Mouse (Mus musculus) midbrain, embryonic 10.5 days (tissue): ENCODE measurements around the gene Gpr18. TPM values are rescaled to one million over a fixed set of nuclear protein-coding genes. Genes with fewer than 3 reads are reported as not detected.
A peak's percentile ranks its signal among the peaks of the same experiment; 100 is the strongest.

Source experiments
- DNase-seq: peaks from one replicate; pipeline ENCODE4 v3.0.0-alpha.2; 2017; ENCODE audit warnings: low spot score
- H3K27ac ChIP-seq: fragments of 300-500 bp; sonication (generic); replicated peaks from 2 replicates; pipeline ENCODE4 v1.5.1; 2016; ENCODE audit warnings: mild to moderate bottlenecking
- H3K27me3 ChIP-seq: fragments of 300-500 bp; sonication (generic); 2 replicates; pipeline ENCODE4 v1.6.1; 2016; ENCODE audit warnings: low read depth, mild to moderate bottlenecking; ENCODE audit not compliant: poor library complexity, severe bottlenecking
- H3K36me3 ChIP-seq: fragments of 300-500 bp; sonication (generic); 2 replicates; pipeline ENCODE4 v1.6.1; 2016; ENCODE audit warnings: mild to moderate bottlenecking, moderate library complexity
- H3K4me1 ChIP-seq: fragments of 300-500 bp; sonication (generic); 2 replicates; pipeline ENCODE4 v1.6.1; 2016
- H3K4me3 ChIP-seq: fragments of 300-500 bp; sonication (generic); 2 replicates; pipeline ENCODE4 v1.5.1; 2016; ENCODE audit warnings: mild to moderate bottlenecking, moderate library complexity
- H3K9me3 ChIP-seq: fragments of 300-500 bp; sonication (generic); replicated peaks from 2 replicates; pipeline ENCODE4 v1.6.1; 2016; ENCODE audit warnings: mild to moderate bottlenecking
- WGBS: fragments of 180-500 bp; shearing (Covaris S2); methylation state at CpG from one replicate; pipeline ENCODE4 v1.1.7; 2016; 5-methylcytosine and 5-hydroxymethylcytosine counted together
- polyA plus RNA-seq: library from polyadenylated mRNA; unstranded; fragments of >200 nt; fragmentation: Nextera tagmentation; extraction: Ambion mirVana; gene quantifications from 2 replicates; pipeline ENCODE4 v1.2.1, GENCODE M21; 2016

Gene Gpr18
- polyA plus RNA-seq, 1 experiment from 2014 or later, result 0.07 TPM

DNA sequence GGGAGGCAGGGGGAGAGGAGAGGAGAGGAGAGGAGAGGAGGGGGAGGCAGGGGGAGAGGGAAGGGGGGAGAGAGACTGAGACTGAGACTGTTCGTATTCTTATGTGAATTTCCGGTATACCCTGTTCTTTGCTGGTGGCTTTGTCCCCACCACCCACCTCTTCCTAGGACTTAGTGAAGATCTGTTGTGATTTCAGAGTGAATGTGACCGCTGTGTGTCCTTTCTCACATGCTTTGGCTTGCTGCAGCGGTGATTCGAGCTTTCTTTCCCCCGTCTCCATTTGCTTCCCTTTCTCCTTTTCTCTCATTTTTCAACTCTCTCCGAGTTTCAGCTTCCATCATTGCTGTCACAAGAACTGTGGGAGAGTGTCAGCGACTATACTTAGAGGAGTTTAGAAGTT, 31.1 kb upstream of the Gpr18 start:
- no peaks in the 10 kb centered on the region for H3K36me3 ChIP-seq
- peaks cover 10% of the 10 kb centered on the region; the same call in 1 of the 2 replicates for H3K9me3 ChIP-seq
- no peak for DNase-seq
- H3K27ac ChIP-seq, result no peak overlapping the region
- WGBS, result 86% methylated on average over 8 of the region's 8 CpGs
- H3K4me1 ChIP-seq, result no peaks in the 10 kb centered on the region
- H3K4me3 ChIP-seq, result no peak overlapping the region
- H3K27me3 ChIP-seq, result no peaks in the 10 kb centered on the region

GRCm38 (mm10) chr14:121946131-121946530, 30.6 kb upstream of the Gpr18 start:
- Histone ChIP-seq H3K4me3 (no peak overlapping the region), H3K27me3 (no peaks in the 10 kb centered on the region), H3K9me3 (peaks cover 10% of the 10 kb centered on the region; the same call in 1 of the 2 replicates), H3K36me3 (no peaks in the 10 kb centered on the region), H3K27ac (no peak overlapping the region), H3K4me1 (no peaks in the 10 kb centered on the region)
- WGBS, result 83% methylated on average over 5 of the region's 5 CpGs
- DNase-seq, result no peak

GRCm38 (mm10) chr14:121939582-121939981, 24.0 kb upstream of the Gpr18 start:
- H3K4me1 ChIP-seq, result no peaks in the 10 kb centered on the region
- H3K36me3 ChIP-seq, result peaks cover 18% of the 10 kb centered on the region
- H3K4me3 ChIP-seq, result no peak overlapping the region
- H3K27ac ChIP-seq, result no peak overlapping the region
- peaks cover 15% of the 10 kb centered on the region; the same call in 1 of the 2 replicates for H3K9me3 ChIP-seq
- no peak for DNase-seq
- WGBS, result 96% methylated on average over 3 of the region's 3 CpGs
- no peaks in the 10 kb centered on the region for H3K27me3 ChIP-seq

DNA sequence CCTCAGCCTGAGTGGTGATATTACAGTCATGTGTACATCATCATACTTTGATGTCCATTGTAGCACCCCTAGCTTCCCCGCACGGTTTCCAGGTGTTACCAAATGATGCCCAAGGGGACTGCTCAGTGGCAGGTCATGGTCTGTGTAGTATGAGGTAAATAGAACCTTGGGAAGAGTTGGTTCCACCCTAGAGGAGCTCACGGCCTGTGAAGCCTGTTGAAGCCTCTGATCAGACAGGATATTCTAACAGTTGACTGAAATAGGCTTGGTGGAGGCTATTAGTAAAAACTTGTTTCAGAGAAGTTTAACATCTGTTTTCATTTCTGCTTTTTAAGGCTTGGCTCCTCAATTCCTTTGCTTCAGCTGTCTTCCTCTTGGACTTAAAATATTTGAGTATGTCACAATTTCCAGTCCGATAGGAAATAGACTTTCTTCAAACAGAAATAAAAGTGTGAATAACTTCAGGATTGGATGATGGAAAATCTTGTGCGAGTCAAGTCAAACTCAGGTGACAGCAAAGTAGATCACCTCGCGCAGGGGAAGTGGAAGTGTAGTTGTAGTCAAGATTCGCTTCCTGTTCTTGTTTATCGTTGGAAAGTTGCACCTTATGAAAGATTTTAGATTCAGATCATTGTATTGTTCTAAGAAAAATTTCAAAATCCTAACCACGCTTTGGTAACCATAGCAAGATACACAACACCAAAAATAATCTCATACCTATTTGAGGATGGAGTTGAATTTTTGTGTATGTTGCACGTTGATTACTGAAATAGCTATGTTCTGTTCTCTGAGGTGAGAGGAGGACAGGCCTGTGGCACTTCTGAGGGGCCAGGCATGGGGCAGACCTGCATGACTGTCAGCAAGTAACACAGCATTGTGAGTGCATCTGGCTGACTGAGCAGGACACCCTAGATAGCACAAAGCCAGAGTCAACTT, 22.9 kb upstream of the Gpr18 start:
- Histone ChIP-seq H3K27ac (no peak overlapping the region), H3K4me1 (no peaks in the 10 kb centered on the region), H3K4me3 (no peak overlapping the region), H3K27me3 (no peaks in the 10 kb centered on the region), H3K36me3 (peaks cover 28% of the 10 kb centered on the region), H3K9me3 (peaks cover 7% of the 10 kb centered on the region; the same call in 1 of the 2 replicates)
- WGBS, result 96% methylated on average over 11 of the region's 11 CpGs
- DNase-seq, result no peak

- DNase-seq, result no peak
- Histone ChIP-seq H3K9me3 (peaks cover 7% of the 10 kb centered on the region; the same call in 1 of the 2 replicates), H3K4me3 (no peak overlapping the region), H3K27me3 (no peaks in the 10 kb centered on the region), H3K36me3 (peaks cover 30% of the 10 kb centered on the region), H3K27ac (no peak overlapping the region), H3K4me1 (no peaks in the 10 kb centered on the region)
- 89% methylated on average over 11 of the region's 11 CpGs for WGBS
Measured at GRCm38 (mm10) chr14:121937601-121938255, 22.1 kb upstream of the Gpr18 start.

DNA sequence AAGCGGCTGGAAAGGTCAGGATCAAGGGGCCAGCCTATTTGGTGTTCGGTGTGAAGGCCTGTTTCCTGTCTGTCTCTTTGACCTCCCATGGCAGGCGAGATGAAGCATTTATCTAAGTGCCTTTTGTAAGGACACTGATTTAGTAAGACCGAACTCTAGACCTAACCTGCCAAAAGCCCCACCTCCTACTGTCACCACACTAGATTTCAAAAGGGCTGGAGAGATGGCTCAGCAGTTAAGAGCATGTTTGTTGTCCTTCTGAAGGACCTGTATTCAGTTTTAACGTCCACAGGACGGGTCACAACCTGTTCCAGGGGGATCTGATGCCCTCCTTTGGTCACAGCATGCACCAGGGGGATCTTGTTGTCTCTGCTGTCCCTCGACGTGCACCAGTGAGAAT, 21.3 kb upstream of the Gpr18 start:
- Histone ChIP-seq H3K9me3 (peaks cover 7% of the 10 kb centered on the region; the same call in 1 of the 2 replicates), H3K4me3 (no peak overlapping the region), H3K27me3 (no peaks in the 10 kb centered on the region), H3K27ac (no peak overlapping the region), H3K4me1 (peaks cover 4% of the 10 kb centered on the region), H3K36me3 (peaks cover 30% of the 10 kb centered on the region)
- WGBS, result 83% methylated on average over 8 of the region's 8 CpGs
- no peak for DNase-seq

- Histone ChIP-seq H3K4me3 (no peak overlapping the region), H3K4me1 (peaks cover 8% of the 10 kb centered on the region), H3K27ac (no peak overlapping the region), H3K27me3 (no peaks in the 10 kb centered on the region), H3K9me3 (peaks cover 7% of the 10 kb centered on the region; the same call in 1 of the 2 replicates), H3K36me3 (peaks cover 30% of the 10 kb centered on the region)
- 91% methylated on average over 4 of the region's 4 CpGs for WGBS
- no peak for DNase-seq
Measured at GRCm38 (mm10) chr14:121936356-121936755, 20.8 kb upstream of the Gpr18 start.

- Histone ChIP-seq H3K36me3 (peaks cover 30% of the 10 kb centered on the region), H3K4me1 (peaks cover 8% of the 10 kb centered on the region), H3K9me3 (peaks cover 7% of the 10 kb centered on the region; the same call in 1 of the 2 replicates), H3K27me3 (no peaks in the 10 kb centered on the region), H3K4me3 (no peak overlapping the region), H3K27ac (no peak overlapping the region)
- WGBS, result 94% methylated on average over 5 of the region's 5 CpGs
- no peak for DNase-seq
Measured at GRCm38 (mm10) chr14:121934597-121934946, 19.0 kb upstream of the Gpr18 start.

DNA sequence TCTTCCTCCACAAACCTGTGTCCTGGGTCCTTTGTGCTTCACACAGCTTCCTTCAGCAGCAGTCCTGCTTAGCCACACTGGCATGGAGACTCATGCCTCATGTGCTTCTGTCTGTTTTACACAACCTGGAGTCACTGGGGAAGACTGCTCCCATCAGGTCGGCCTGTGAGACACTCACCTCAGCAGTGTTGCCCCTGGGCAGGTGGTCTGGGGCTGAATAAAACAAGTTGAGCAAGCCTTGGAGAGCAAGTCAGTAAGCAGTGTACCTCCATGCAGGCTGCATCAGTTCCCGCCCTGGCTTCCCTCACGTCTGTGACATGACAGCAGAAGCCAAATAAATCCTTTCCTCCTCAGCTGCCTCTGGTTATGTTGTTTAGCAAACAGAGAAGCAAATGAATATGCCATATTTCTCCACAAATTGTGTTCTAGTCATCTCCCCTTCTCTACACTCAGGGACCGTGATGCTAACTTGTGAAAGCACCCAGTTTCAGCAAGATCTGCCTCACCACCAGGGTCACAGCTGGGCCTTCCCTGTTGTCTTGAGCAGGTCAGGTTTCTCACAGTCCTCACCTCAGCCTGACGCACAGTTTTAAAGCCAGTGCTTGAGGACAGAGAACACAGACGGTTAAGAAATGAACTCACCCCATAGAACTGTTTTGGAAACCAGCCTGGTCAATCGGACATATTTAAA, 18.5 kb upstream of the Gpr18 start:
- Histone ChIP-seq H3K9me3 (peaks cover 7% of the 10 kb centered on the region; the same call in 1 of the 2 replicates), H3K27ac (no peak overlapping the region), H3K4me1 (peaks cover 8% of the 10 kb centered on the region), H3K4me3 (no peak overlapping the region), H3K27me3 (no peaks in the 10 kb centered on the region), H3K36me3 (peaks cover 30% of the 10 kb centered on the region)
- WGBS, result 91% methylated on average over 7 of the region's 7 CpGs
- no peak for DNase-seq

- Histone ChIP-seq H3K4me3 (no peak overlapping the region), H3K4me1 (peaks cover 8% of the 10 kb centered on the region), H3K27me3 (no peaks in the 10 kb centered on the region), H3K9me3 (peaks cover 7% of the 10 kb centered on the region; the same call in 1 of the 2 replicates), H3K36me3 (peaks cover 30% of the 10 kb centered on the region), H3K27ac (no peak overlapping the region; the same call in 1 of the 2 replicates)
- no peak for DNase-seq
- WGBS, result 88% methylated on average over 4 of the region's 4 CpGs
Measured at GRCm38 (mm10) chr14:121932180-121932579, 16.6 kb upstream of the Gpr18 start.

DNA sequence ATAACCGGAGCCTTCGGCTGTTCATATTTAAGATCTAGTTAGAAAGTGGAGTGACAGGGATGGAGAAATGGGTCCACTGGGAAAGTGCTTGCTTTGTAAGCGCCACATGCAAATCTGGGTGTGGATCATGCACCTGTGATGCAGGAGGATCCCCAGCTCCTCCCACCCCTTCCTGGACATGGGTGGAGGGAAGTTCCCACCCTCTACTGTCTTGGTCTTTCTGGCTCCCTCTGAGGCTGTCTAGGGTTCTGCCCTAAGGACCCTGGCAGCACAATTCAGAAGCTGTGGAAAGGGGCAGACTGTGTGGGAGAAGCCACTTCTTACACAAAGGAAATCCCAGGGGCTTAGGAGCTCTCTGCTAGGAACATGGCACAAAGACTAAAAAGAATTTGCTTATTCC, 16.0 kb upstream of the Gpr18 start:
- H3K27me3 ChIP-seq, result no peaks in the 10 kb centered on the region
- H3K4me1 ChIP-seq, result peaks cover 8% of the 10 kb centered on the region
- no peak for DNase-seq
- H3K27ac ChIP-seq, result peak overlapping the region; percentile 25; the same call in 1 of the 2 replicates
- H3K9me3 ChIP-seq, result peaks cover 7% of the 10 kb centered on the region; the same call in 1 of the 2 replicates
- H3K36me3 ChIP-seq, result peaks cover 30% of the 10 kb centered on the region
- no peak overlapping the region for H3K4me3 ChIP-seq
- WGBS, result 91% methylated on average over 3 of the region's 3 CpGs

- Histone ChIP-seq H3K4me3 (no peak overlapping the region), H3K36me3 (peaks cover 24% of the 10 kb centered on the region), H3K9me3 (peaks cover 7% of the 10 kb centered on the region; the same call in 1 of the 2 replicates), H3K27me3 (no peaks in the 10 kb centered on the region), H3K4me1 (peaks cover 8% of the 10 kb centered on the region), H3K27ac (no peak overlapping the region)
- DNase-seq, result no peak
- WGBS, result 87% methylated on average over 7 of the region's 7 CpGs
Measured at GRCm38 (mm10) chr14:121930731-121931383, 15.3 kb upstream of the Gpr18 start.
